Mouse (Mus musculus) kidney, embryonic 15.5 days (tissue): Measurements from ENCODE around the gene Rbm15. TPM values are rescaled to one million over a fixed set of nuclear protein-coding genes. Genes with fewer than 3 reads are reported as not detected.

Experiments used
- polyA plus RNA-seq: library from polyadenylated mRNA; unstranded; fragments of >200 nt; fragmentation: Nextera tagmentation; extraction: Ambion mirVana; gene quantifications from 2 replicates; pipeline ENCODE4 v1.2.1, GENCODE M21; 2015

Gene Rbm15
- polyA plus RNA-seq, 1 experiment from 2014 or later: 15.6 TPM

Other genes with a start within 250 kb of the Rbm15 start
- gene Kcna2, start 232.5 kb downstream of the Rbm15 start, polyA plus RNA-seq: 0.08 TPM in 2 replicates
- gene Kcna10, start 150.6 kb downstream of the Rbm15 start, polyA plus RNA-seq: not detected in 2 replicates
- gene Cym, start 111.9 kb downstream of the Rbm15 start, polyA plus RNA-seq: 0.17 TPM in 1 of 2 replicates, not detected in the other
- not detected in 2 replicates for gene A630076J17Rik, start 103.1 kb downstream of the Rbm15 start, polyA plus RNA-seq
- not detected in 2 replicates for gene Prok1, start 94.0 kb downstream of the Rbm15 start, polyA plus RNA-seq
- gene Lamtor5, start 54.8 kb downstream of the Rbm15 start, polyA plus RNA-seq: 192 and 199 TPM in 2 replicates
- gene Slc16a4, start 42.4 kb downstream of the Rbm15 start, polyA plus RNA-seq: 8.3 and 9.8 TPM in 2 replicates
- 0.26 and 0.31 TPM in 2 replicates for gene Kcnc4, start 125.9 kb upstream of the Rbm15 start, polyA plus RNA-seq
- gene Slc6a17, start 184.3 kb upstream of the Rbm15 start, polyA plus RNA-seq: 3.3 and 3.6 TPM in 2 replicates
- gene Ubl4b, start 221.4 kb upstream of the Rbm15 start, polyA plus RNA-seq: not detected in 2 replicates